Mouse (Mus musculus): ENCODE measurements at regions not wholly inside any gene's neighbourhood (a gene's known extent, or its start where the extent isn't known, plus 50 kb on each side); places are given as distances from the start of the nearest gene placed in this dataset.

DNA sequence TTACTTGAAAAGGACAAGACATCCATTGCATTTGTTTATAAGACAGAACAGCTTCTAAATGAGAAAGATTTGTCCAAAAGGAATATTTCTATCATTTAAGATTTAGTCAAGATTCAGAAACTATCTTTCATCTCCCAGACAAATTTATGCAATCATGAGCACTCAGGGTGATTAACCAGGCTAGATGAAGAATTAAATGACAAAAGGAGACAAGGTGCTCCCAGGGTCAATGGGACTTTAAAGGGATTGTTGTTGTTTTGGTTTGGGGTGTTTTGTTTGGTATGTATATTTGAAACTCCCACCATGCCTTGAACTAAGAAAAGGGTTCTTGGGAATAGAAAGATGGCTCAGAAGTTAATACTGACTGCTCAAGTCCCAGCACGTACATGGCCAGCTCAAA is 522.6 kb upstream of the Tbl1xr1 start:
- Histone ChIP-seq H3K9ac (replicated peaks; ENCODE audit: low read depth, low read length) (no peak overlapping the region), H3K27me3 (ENCODE audit: control insufficient read depth, insufficient read depth, low read length) (no peaks in the 10 kb centered on the region), H3K27ac (ENCODE audit: low read depth, low read length) (no peak overlapping the region), H3K4me3 (ENCODE audit: low read depth, low read length) (no peak overlapping the region), H3K36me3 (ENCODE audit: control insufficient read depth, insufficient read depth, low read length) (no peaks in the 10 kb centered on the region), H3K4me1 (ENCODE audit: control insufficient read depth, insufficient read depth, low read length) (peaks cover 14% of the 10 kb centered on the region; the same call in 1 of the 2 replicates), H3K4me2 (ENCODE audit: low read depth, low read length) (no peak overlapping the region), H3K9me3 (ENCODE audit: control insufficient read depth, low read length) (no peaks in the 10 kb centered on the region)
- WGBS = 59% methylated on average over 1 of the region's 1 CpGs
- no peak for ATAC-seq (ENCODE audit: low read depth)

DNA sequence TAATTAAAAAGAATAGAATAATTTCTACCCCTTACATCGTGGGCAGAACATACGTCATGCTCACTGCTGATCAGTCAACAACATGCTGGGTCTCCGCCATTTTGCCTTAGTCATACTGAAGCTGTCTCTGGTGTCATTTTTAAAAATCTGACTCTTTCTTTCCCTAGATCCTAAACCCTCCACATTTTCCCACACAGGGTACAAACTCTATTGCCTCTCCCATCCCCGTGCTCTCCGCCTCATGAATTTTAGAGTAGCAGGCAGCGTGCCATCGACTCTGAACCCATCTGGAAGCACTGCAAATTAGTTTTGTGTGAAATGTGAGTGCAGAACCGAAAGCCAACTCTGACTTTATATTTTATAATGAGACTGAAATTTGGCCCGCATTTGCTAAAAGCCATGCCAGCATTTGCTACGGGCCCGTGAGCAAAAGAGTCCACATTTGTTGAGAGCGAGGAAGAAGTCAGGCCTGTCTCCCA is 518.5 kb upstream of the Tbl1xr1 start:
- 37% methylated on average over 12 of the region's 12 CpGs for WGBS

DNA sequence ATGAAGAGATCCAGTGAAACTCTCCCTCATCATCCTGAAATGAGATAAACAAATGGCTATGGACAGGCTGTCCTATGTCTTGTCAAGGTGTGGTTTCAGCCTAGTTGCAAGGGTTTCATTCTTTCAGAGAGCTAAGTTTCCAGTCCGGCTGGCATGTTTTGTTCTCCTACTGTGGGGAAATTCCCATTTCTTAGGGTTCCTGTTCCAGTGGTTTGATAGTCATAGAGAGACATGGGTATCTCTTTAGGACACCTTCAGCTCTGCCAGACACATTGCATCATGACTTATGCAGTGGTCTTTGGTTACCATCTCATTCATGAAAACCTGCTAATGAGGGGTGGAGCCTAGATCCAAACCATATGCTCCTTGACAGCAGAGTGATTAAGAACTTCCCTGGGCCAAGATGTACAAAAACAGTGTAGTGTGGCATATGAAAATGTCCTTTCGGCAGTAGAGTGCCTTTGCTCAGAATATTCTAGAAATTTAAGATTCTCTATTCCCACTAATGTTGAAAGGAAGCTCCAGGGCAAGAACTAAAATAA is 513.6 kb upstream of the Tbl1xr1 start:
- 88% methylated on average over 2 of the region's 2 CpGs for WGBS
- Histone ChIP-seq H3K4me3 (ENCODE audit: low read depth, low read length) (no peak overlapping the region), H3K27ac (ENCODE audit: low read depth, low read length) (no peak overlapping the region), H3K9me3 (ENCODE audit: control insufficient read depth, low read length) (no peaks in the 10 kb centered on the region), H3K27me3 (ENCODE audit: control insufficient read depth, insufficient read depth, low read length) (no peaks in the 10 kb centered on the region), H3K36me3 (ENCODE audit: control insufficient read depth, insufficient read depth, low read length) (no peaks in the 10 kb centered on the region), H3K9ac (replicated peaks; ENCODE audit: low read depth, low read length) (no peak overlapping the region), H3K4me2 (ENCODE audit: low read depth, low read length) (no peak overlapping the region), H3K4me1 (ENCODE audit: control insufficient read depth, insufficient read depth, low read length) (0 out of 2 replicates have a peak, but pooled peaks cover 14% of the 10 kb centered on the region)
- no peak for ATAC-seq (ENCODE audit: low read depth)

More for the DNA sequence above, 518.5 kb upstream of the Tbl1xr1 start:
- Histone ChIP-seq H3K4me1 (ENCODE audit: control insufficient read depth, insufficient read depth, low read length) (peaks cover 14% of the 10 kb centered on the region; the same call in 1 of the 2 replicates), H3K27me3 (ENCODE audit: control insufficient read depth, insufficient read depth, low read length) (no peaks in the 10 kb centered on the region), H3K4me3 (ENCODE audit: low read depth, low read length) (no peak overlapping the region), H3K9ac (replicated peaks; ENCODE audit: low read depth, low read length) (no peak overlapping the region), H3K27ac (ENCODE audit: low read depth, low read length) (peak overlapping the region; percentile 61), H3K9me3 (ENCODE audit: control insufficient read depth, low read length) (no peaks in the 10 kb centered on the region), H3K4me2 (ENCODE audit: low read depth, low read length) (no peak overlapping the region), H3K36me3 (ENCODE audit: control insufficient read depth, insufficient read depth, low read length) (no peaks in the 10 kb centered on the region)
- peak; percentile 77 for ATAC-seq (ENCODE audit: low read depth)

DNA sequence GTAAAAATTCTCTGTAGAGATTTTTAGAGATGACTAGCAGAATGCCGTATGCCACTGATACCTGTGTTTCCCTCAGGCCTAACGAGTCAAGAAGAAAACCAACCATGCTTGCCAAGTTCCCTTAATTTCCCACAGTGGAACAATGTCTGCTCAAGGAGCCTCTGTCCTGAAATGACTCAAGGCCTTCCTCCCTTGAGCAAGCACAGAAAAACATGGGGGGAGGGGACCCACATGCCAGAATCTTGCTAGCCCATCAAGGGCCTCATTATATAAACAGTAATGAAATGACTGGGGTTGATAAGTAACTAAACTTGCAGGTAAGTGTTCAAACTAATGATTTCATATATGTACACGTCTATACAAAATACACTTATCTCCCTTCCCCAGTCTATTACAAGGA is 513.0 kb upstream of the Tbl1xr1 start:
- Histone ChIP-seq H3K4me3 (ENCODE audit: low read depth, low read length) (no peak overlapping the region), H3K36me3 (ENCODE audit: control insufficient read depth, insufficient read depth, low read length) (no peaks in the 10 kb centered on the region)

DNA sequence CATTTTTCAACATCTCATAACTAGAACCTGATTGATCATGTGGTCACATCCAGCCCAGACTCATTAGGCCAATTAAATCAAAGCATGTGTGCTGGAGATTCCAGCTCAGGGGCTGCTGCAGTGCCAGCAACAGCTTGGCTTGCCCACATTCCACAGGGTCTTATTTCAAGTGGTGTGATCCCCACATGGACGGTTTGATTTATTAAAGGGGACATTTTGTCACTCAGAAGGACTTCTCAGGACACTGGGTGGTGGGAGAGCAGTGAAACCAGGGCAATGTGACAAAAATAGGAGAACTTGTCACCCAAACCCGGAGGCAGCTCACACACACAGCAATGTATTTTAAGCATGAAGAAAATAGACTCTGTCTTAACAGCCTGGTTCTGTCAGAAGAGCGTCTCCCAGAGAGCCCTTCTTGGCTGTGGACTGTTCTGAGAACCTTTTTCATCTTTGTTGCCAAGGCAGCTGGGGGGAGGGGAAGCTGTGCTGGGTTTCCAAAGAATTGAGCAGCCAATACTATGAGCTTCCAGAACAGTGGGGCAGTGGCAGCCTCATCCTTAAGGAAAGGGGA is 512.2 kb upstream of the Tbl1xr1 start:
- WGBS = 23% methylated on average over 3 of the region's 3 CpGs
- no peaks in the 10 kb centered on the region for H3K27me3 ChIP-seq (ENCODE audit: control insufficient read depth, insufficient read depth, low read length)
- H3K4me2 ChIP-seq (ENCODE audit: low read depth, low read length) = no peak overlapping the region
- H3K27ac ChIP-seq (ENCODE audit: low read depth, low read length) = no peak overlapping the region; the same call in 1 of the 2 replicates
- ATAC-seq (ENCODE audit: low read depth) = peak; percentile 84
- H3K9me3 ChIP-seq (ENCODE audit: control insufficient read depth, low read length) = no peaks in the 10 kb centered on the region
- 0 out of 2 replicates have a peak, but pooled peaks cover 6% of the 10 kb centered on the region for H3K4me1 ChIP-seq (ENCODE audit: control insufficient read depth, insufficient read depth, low read length)
- H3K9ac ChIP-seq (replicated peaks; ENCODE audit: low read depth, low read length) = no peak overlapping the region
- no peaks in the 10 kb centered on the region for H3K36me3 ChIP-seq (ENCODE audit: control insufficient read depth, insufficient read depth, low read length)
- no peak overlapping the region for H3K4me3 ChIP-seq (ENCODE audit: low read depth, low read length)

More for the DNA sequence above, 513.0 kb upstream of the Tbl1xr1 start:
- 70% methylated on average over 3 of the region's 3 CpGs for WGBS
- ATAC-seq (ENCODE audit: low read depth) = no peak
- Histone ChIP-seq H3K4me1 (ENCODE audit: control insufficient read depth, insufficient read depth, low read length) (0 out of 2 replicates have a peak, but pooled peaks cover 10% of the 10 kb centered on the region), H3K9me3 (ENCODE audit: control insufficient read depth, low read length) (no peaks in the 10 kb centered on the region), H3K27me3 (ENCODE audit: control insufficient read depth, insufficient read depth, low read length) (no peaks in the 10 kb centered on the region), H3K27ac (ENCODE audit: low read depth, low read length) (no peak overlapping the region), H3K4me2 (ENCODE audit: low read depth, low read length) (no peak overlapping the region), H3K9ac (replicated peaks; ENCODE audit: low read depth, low read length) (no peak overlapping the region)

DNA sequence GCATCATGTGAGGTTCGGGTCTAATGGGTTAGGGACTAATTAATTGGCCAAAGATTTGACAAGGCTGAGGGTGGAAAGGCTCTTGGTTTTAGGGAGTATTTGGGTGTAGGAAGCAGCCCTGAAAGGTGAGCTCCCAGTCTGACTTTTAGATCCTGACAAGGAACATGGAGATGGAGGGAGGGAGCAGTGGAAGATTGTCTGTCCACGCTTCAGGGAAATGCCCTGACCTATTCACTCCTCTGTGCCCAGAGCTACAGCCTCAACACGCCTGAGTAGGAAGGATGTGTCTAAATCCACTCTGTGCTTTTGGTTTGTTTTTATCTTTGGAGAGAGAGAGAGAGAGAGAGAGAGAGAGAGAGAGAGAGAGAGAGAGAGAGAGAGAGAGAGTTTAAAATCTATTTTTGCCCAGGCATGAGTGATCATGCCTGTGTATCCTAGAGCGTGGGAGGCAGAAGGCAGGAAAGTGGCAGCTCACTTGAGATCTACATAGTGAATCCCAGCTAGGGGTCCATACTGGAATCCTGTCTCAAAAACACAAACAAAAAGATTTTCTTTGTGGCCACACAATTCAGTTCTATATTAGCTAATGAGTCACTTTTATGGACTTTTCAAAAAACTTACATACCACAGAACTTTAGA is 511.5 kb upstream of the Tbl1xr1 start:
- no peaks in the 10 kb centered on the region for H3K36me3 ChIP-seq (ENCODE audit: control insufficient read depth, insufficient read depth, low read length)
- no peak overlapping the region for H3K27ac ChIP-seq (ENCODE audit: low read depth, low read length)
- H3K9me3 ChIP-seq (ENCODE audit: control insufficient read depth, low read length) = no peaks in the 10 kb centered on the region
- ATAC-seq (ENCODE audit: low read depth) = no peak
- H3K4me3 ChIP-seq (ENCODE audit: low read depth, low read length) = no peak overlapping the region
- 0 out of 2 replicates have a peak, but pooled peaks cover 6% of the 10 kb centered on the region for H3K4me1 ChIP-seq (ENCODE audit: control insufficient read depth, insufficient read depth, low read length)
- 60% methylated on average over 4 of the region's 4 CpGs for WGBS
- H3K27me3 ChIP-seq (ENCODE audit: control insufficient read depth, insufficient read depth, low read length) = no peaks in the 10 kb centered on the region
- H3K9ac ChIP-seq (replicated peaks; ENCODE audit: low read depth, low read length) = no peak overlapping the region
- no peak overlapping the region for H3K4me2 ChIP-seq (ENCODE audit: low read depth, low read length)

DNA sequence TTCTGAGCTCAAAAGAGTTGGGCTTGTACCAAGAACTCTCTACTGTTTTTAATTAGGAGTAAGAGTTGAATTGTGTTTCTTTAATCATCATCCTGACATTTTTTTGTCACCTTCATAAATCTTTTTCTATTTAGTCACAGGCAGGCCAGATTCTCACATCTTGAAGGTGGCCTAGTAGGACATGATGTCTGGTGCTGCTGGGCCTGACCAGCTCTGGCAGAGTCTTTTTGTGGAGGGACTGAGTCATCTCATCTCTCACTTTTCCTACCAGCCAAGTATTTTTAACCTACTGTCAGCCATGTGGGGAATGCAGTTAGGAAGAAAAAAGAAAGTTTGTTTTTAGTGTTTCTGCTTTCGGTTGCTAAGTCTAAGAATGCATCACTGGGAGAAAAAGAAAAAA is 506.7 kb upstream of the Tbl1xr1 start:
- Histone ChIP-seq H3K9me3 (ENCODE audit: control insufficient read depth, low read length) (no peaks in the 10 kb centered on the region), H3K4me2 (ENCODE audit: low read depth, low read length) (no peak overlapping the region), H3K4me3 (ENCODE audit: low read depth, low read length) (no peak overlapping the region), H3K36me3 (ENCODE audit: control insufficient read depth, insufficient read depth, low read length) (no peaks in the 10 kb centered on the region), H3K27ac (ENCODE audit: low read depth, low read length) (no peak overlapping the region), H3K9ac (replicated peaks; ENCODE audit: low read depth, low read length) (no peak overlapping the region), H3K27me3 (ENCODE audit: control insufficient read depth, insufficient read depth, low read length) (no peaks in the 10 kb centered on the region), H3K4me1 (ENCODE audit: control insufficient read depth, insufficient read depth, low read length) (no peaks in the 10 kb centered on the region)
- WGBS = 84% methylated on average over 1 of the region's 1 CpGs
- no peak for ATAC-seq (ENCODE audit: low read depth)

DNA sequence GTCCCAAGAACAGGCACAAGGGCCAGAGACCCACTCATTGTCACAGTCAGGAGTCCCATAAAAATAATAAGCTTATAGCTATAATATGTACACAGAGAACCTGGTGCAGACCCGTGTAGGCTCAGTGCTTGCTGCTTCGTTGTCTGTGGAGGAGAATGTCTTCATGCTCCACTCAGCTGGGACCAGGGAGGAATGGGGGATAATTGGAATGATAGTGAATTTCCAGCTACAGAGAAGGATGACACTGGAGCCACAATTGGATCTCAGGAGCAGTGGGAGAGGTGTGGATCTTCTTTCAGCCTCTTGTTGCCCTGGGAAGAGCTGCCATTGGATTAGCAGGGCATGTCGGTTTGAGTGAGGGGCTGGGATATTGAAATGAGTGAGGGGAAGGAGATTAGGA is 497.8 kb upstream of the Tbl1xr1 start:
- H3K27ac ChIP-seq (ENCODE audit: low read depth, low read length) = no peak overlapping the region

DNA sequence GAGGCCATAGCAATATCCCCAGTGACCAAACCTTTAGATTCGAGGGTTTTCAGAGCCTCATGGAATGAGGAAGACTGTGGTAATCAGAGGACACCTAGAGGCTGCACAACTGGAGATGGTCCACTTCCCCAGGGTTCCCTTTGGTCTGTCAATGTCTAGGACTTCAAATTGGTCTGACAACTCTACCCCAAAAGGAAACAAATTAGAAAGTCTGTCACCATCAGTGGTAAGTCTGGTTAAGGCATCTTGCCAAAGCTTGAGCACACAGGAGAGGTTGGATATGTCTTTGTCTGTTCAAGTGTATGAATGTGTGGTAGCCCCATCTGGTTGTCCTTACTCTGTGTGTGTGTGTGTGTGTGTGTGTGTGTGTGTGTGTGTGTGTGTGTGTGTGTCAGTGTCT is 494.3 kb upstream of the Tbl1xr1 start:
- no peak overlapping the region for H3K27ac ChIP-seq (ENCODE audit: low read depth, low read length)
- WGBS = 79% methylated on average over 1 of the region's 1 CpGs
- H3K4me3 ChIP-seq (ENCODE audit: low read depth, low read length) = no peak overlapping the region
- H3K4me2 ChIP-seq (ENCODE audit: low read depth, low read length) = no peak overlapping the region
- no peaks in the 10 kb centered on the region for H3K4me1 ChIP-seq (ENCODE audit: control insufficient read depth, insufficient read depth, low read length)
- no peak for ATAC-seq (ENCODE audit: low read depth)
- H3K27me3 ChIP-seq (ENCODE audit: control insufficient read depth, insufficient read depth, low read length) = no peaks in the 10 kb centered on the region
- H3K9me3 ChIP-seq (ENCODE audit: control insufficient read depth, low read length) = no peaks in the 10 kb centered on the region
- no peaks in the 10 kb centered on the region for H3K36me3 ChIP-seq (ENCODE audit: control insufficient read depth, insufficient read depth, low read length)
- no peak overlapping the region for H3K9ac ChIP-seq (replicated peaks; ENCODE audit: low read depth, low read length)

More for the DNA sequence above, 497.8 kb upstream of the Tbl1xr1 start:
- H3K9ac ChIP-seq (replicated peaks; ENCODE audit: low read depth, low read length) = no peak overlapping the region
- ATAC-seq (ENCODE audit: low read depth) = no peak
- 67% methylated on average over 3 of the region's 3 CpGs for WGBS
- no peaks in the 10 kb centered on the region for H3K36me3 ChIP-seq (ENCODE audit: control insufficient read depth, insufficient read depth, low read length)
- no peak overlapping the region for H3K4me2 ChIP-seq (ENCODE audit: low read depth, low read length)
- H3K4me1 ChIP-seq (ENCODE audit: control insufficient read depth, insufficient read depth, low read length) = no peaks in the 10 kb centered on the region
- H3K27me3 ChIP-seq (ENCODE audit: control insufficient read depth, insufficient read depth, low read length) = no peaks in the 10 kb centered on the region
- H3K9me3 ChIP-seq (ENCODE audit: control insufficient read depth, low read length) = no peaks in the 10 kb centered on the region
- H3K4me3 ChIP-seq (ENCODE audit: low read depth, low read length) = no peak overlapping the region

Data from neural tube, embryonic 14.5 days (tissue).